ENCODE assay signal across 16 mouse cellular contexts in the genomic region with DNA sequence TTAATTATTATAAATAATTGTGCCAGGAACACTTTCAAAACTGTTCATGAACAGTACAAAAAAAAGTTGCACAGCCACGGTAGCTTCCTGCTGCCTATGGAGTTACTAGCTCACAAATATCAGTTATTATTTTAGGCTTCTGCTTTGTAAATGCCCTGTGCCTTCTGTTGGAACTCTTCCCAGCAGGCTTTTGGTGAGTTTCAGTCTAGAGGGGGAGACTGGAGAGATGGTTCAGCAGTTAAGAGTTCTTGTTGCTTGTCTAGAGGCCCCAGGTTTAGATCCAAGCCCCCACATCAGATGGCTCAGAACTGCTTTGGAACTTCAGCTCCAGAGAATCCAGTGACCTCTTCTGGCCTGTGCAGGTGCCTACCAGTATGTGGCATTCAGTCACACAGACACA. TPM values are rescaled to one million over a fixed set of nuclear protein-coding genes. Genes with fewer than 3 reads are reported as not detected.
"Had no signal": no experiment of that assay in that cellular context is flagged by ENCODE, and none has a peak within 500 bp of the region (broad histone marks: within the 10 kb centered on the region; RNA-seq: fewer than 3 reads in every experiment).

No protein-coding gene starts in this region.

- H3K36me3 ChIP-seq: lung, embryonic 15.5 days; midbrain, embryonic 13.5 days; midbrain, embryonic 15.5 days; neural tube, embryonic 12.5 days; stomach, embryonic 15.5 days had no signal

- H3K4me1 ChIP-seq: lung, embryonic 15.5 days; megakaryocyte, embryonic 14.5 days; midbrain, embryonic 13.5 days; midbrain, embryonic 15.5 days; neural tube, embryonic 12.5 days; stomach, embryonic 15.5 days had no signal

- H3K4me3 ChIP-seq: lung, embryonic 15.5 days; megakaryocyte, embryonic 14.5 days; midbrain, embryonic 13.5 days; midbrain, embryonic 15.5 days; neural tube, embryonic 12.5 days; stomach, embryonic 15.5 days had no signal

- H3K27me3 ChIP-seq: lung, embryonic 15.5 days; midbrain, embryonic 13.5 days; midbrain, embryonic 15.5 days; neural tube, embryonic 12.5 days; stomach, embryonic 15.5 days had no signal

- H3K27ac ChIP-seq: lung, embryonic 15.5 days; macrophage; midbrain, embryonic 13.5 days; midbrain, embryonic 15.5 days; neural tube, embryonic 12.5 days; stomach, embryonic 15.5 days; stomach, postnatal 0 days had no signal

- H3K9me3 ChIP-seq: lung, embryonic 15.5 days; midbrain, embryonic 13.5 days; midbrain, embryonic 15.5 days; neural tube, embryonic 12.5 days; stomach, embryonic 15.5 days had no signal

- DNase-seq: lung, adult 2 months; lung, postnatal 14 days; lung, postnatal 36 days; right cerebral cortex, postnatal 14 days; thymus, adult 2 months; thymus, postnatal 25 days; thymus, postnatal 4 days had no signal

RNA-seq across cellular contexts. Expression of a gene that starts 37.1 kb away (rescaled TPM):
- polyA plus RNA-seq: midbrain, embryonic 11.5 days had no signal
